Comparison of ENCODE assay signal across 8 mouse cellular contexts in the genomic region with DNA sequence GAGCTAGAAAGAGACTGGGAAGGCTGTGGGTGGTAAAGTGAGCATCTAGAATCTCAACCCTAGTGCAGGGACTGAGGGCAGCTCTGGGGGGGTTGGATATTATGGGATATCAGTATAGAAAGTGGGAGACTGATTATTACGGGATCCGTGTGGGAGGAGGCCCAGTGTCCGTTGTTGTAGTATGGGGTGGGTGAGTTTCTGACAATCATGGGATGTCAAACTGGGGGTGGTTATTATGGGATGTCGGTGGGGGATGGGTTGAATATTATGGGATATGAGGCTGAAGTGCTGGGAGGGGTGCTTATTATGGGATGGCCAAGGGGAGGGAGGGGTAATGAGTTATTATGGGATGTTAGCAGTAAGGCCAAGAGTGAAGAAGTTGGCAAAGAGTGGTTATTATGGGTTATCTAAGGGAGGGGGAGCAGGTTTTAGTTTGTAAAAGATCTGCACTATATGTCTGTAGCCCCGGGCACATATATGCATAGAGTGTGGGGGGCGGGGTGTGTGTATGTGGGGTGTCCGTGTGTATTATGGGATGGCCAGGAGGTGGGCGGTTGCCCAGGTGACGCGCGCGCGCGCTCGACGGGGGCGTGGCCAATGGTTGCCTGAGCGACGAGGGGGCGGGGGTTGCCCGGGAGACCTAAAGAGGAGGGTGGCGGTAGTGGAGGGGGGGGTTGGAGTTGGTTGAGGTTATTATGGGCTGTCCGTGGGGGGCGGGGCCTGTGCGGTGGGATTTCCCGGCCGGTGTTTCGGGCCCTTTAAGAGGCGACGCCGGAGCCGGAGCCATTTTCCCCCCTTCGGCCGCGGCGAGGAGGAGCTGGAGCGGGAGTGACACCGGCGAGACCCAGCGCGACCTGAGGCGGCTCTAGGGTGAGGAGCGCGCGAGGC. TPM values are rescaled to one million over a fixed set of nuclear protein-coding genes. Genes with fewer than 3 reads are reported as not detected.
DNase-seq lines count a peak whose midpoint lies in the region; ATAC-seq and TF ChIP-seq lines count a peak whose summit lies in the region.

Gene Chd4 (plus strand): TSS at position 591 of the 888 bp plus-strand sequence.

- peak; percentile 90 for DNase-seq in adipocyte (ENCODE audit: low spot score)
- peak; percentile 93 for DNase-seq in gastrocnemius, postnatal 10 days
- peak; percentile 96 for DNase-seq in induced T-regulatory cell, adult 2 months (ENCODE audit: low read depth)
- peak; percentile 81 to 96 for DNase-seq in left cerebral cortex, adult 8-10 months (ENCODE audit: low spot score in 2 of 2)
- peak; percentile 93 to 96 for DNase-seq in right cerebral cortex, adult 2 months (ENCODE audit: low spot score in 2 of 2)
- peak; percentile 83 for DNase-seq in urinary bladder, postnatal 10 days (ENCODE audit: low spot score)

- peak; percentile 63 for ATAC-seq in megakaryocyte, adult 5-6 weeks (ENCODE audit: poor library complexity, severe bottlenecking)

- peak; percentile 86 for TF ChIP-seq POLR2A in cortical plate, adult 2 months (IDR thresholded peaks at IDR 0.05; ENCODE audit: extremely low read depth, insufficient read depth, low read length)

- TF ChIP-seq CTCF in cortical plate, adult 2 months (IDR thresholded peaks at IDR 0.05; ENCODE audit: extremely low read depth, insufficient read depth, low read length) = no peak

- H3K27ac ChIP-seq in cortical plate, adult 2 months (ENCODE audit: insufficient read depth, low read length) = peak within 1 kb of the TSS; percentile 90

- H3K4me1 ChIP-seq in cortical plate, adult 2 months (ENCODE audit: control insufficient read depth, insufficient read depth, low read length) = peaks cover 17% of the 10 kb centered on the region

- peak within 1 kb of the TSS; percentile 94 for H3K4me3 ChIP-seq in cortical plate, adult 2 months (ENCODE audit: insufficient read depth, low read length)

RNA-seq across cellular contexts. Expression of gene Chd4, which starts in this region (rescaled TPM):
- 79.0 and 80.7 TPM in 2 replicates for polyA plus RNA-seq in cortical plate, adult 2 months (2012; rRNA removed)
- 100 to 1,000 TPM; 108 to 125 TPM for total RNA-seq in gastrocnemius, postnatal 10 days (2021)
- 100 to 1,000 TPM; 161 to 176 (median 173) TPM for total RNA-seq in left cerebral cortex, adult 8-10 months (2022)
- total RNA-seq in megakaryocyte, adult 5-6 weeks (2015) = 64.9 and 75.9 TPM in 2 replicates
- total RNA-seq in megakaryocyte, adult 5-6 weeks (2017) = 282 and 336 TPM in 2 replicates

Comparison
In these comparisons a context has a peak if more than half of its experiments do, and no peak if none do; other contexts are left out.
1. Peak in every context shown above with its lines: DNase-seq, ATAC-seq, H3K4me3 ChIP-seq and H3K27ac ChIP-seq.